Mouse (Mus musculus): ENCODE measurements around the gene Fut2. TPM values are rescaled to one million over a fixed set of nuclear protein-coding genes. Genes with fewer than 3 reads are reported as not detected.

Gene Fut2
- total RNA-seq, 2 experiments from 2014 or later, result 0.24 TPM; not detected in 1

GRCm38 (mm10) chr7:45618316-45618715, 47.9 kb downstream of the Fut2 start:
- ATAC-seq (replicated peaks; ENCODE audit: poor library complexity, severe bottlenecking), result no peak

- ATAC-seq (replicated peaks; ENCODE audit: poor library complexity, severe bottlenecking), result 0 out of 2 replicates have a peak, but pooled peaks have one; percentile 11
Measured at GRCm38 (mm10) chr7:45617042-45617695, 49.0 kb downstream of the Fut2 start, which contains the start of gene Fut1. TSS of gene Fut1 (plus strand) at chr7:45617289.

- no peak; the same call in 1 of the 2 replicates for ATAC-seq (replicated peaks; ENCODE audit: poor library complexity, severe bottlenecking)
Measured at GRCm38 (mm10) chr7:45616277-45616676, 49.9 kb downstream of the Fut2 start.

GRCm38 (mm10) chr7:45609511-45609910, 56.7 kb downstream of the Fut2 start:
- ATAC-seq (replicated peaks; ENCODE audit: poor library complexity, severe bottlenecking), result no peak

- ATAC-seq (replicated peaks; ENCODE audit: poor library complexity, severe bottlenecking), result no peak
Measured at GRCm38 (mm10) chr7:45605704-45606289, 60.4 kb downstream of the Fut2 start.

GRCm38 (mm10) chr7:45598960-45599879, 67.0 kb downstream of the Fut2 start:
- no peak for ATAC-seq (replicated peaks; ENCODE audit: poor library complexity, severe bottlenecking)

Other genes with a start within 250 kb of the Fut2 start
Only the 30 nearest of the 35 such genes appear.
- gene Ftl1, start 206.5 kb downstream of the Fut2 start, total RNA-seq (2014; fragmentation: Nextera tagmentation), result 1,113 and 1,886 TPM in 2 replicates
- gene Ftl1, start 206.5 kb downstream of the Fut2 start, total RNA-seq (2017), result 1,040 and 1,064 TPM in 2 replicates
- 39.3 and 51.9 TPM in 2 replicates for gene Bax, start 199.5 kb downstream of the Fut2 start, total RNA-seq (2014; fragmentation: Nextera tagmentation)
- gene Bax, start 199.5 kb downstream of the Fut2 start, total RNA-seq (2017), result 28.7 and 34.2 TPM in 2 replicates
- not detected in 2 replicates for gene Tulp2, start 184.5 kb downstream of the Fut2 start, total RNA-seq (2014; fragmentation: Nextera tagmentation)
- not detected in 2 replicates for gene Tulp2, start 184.5 kb downstream of the Fut2 start, total RNA-seq (2017)
- not detected in 2 replicates for gene Gm45808, start 179.6 kb downstream of the Fut2 start, total RNA-seq (2014; fragmentation: Nextera tagmentation)
- gene Gm45808, start 179.6 kb downstream of the Fut2 start, total RNA-seq (2017), result not detected in 2 replicates
- 29.3 and 31.1 TPM in 2 replicates for gene Dhdh, start 177.6 kb downstream of the Fut2 start, total RNA-seq (2014; fragmentation: Nextera tagmentation)
- 18.4 and 20.2 TPM in 2 replicates for gene Dhdh, start 177.6 kb downstream of the Fut2 start, total RNA-seq (2017)
- 184 and 207 TPM in 2 replicates for gene Nucb1, start 156.0 kb downstream of the Fut2 start, total RNA-seq (2014; fragmentation: Nextera tagmentation)
- gene Nucb1, start 156.0 kb downstream of the Fut2 start, total RNA-seq (2017), result 316 and 398 TPM in 2 replicates
- 8.3 and 22.1 TPM in 2 replicates for gene Ppp1r15a, start 140.1 kb downstream of the Fut2 start, total RNA-seq (2014; fragmentation: Nextera tagmentation)
- 51.1 and 54.9 TPM in 2 replicates for gene Ppp1r15a, start 140.1 kb downstream of the Fut2 start, total RNA-seq (2017)
- not detected in 2 replicates for gene Plekha4, start 140.1 kb downstream of the Fut2 start, total RNA-seq (2014; fragmentation: Nextera tagmentation)
- gene Plekha4, start 140.1 kb downstream of the Fut2 start, total RNA-seq (2017), result 0.26 TPM in 1 of 2 replicates, not detected in the other
- gene Hsd17b14, start 111.5 kb downstream of the Fut2 start, total RNA-seq (2014; fragmentation: Nextera tagmentation), result 4.4 TPM in 1 of 2 replicates, not detected in the other
- gene Hsd17b14, start 111.5 kb downstream of the Fut2 start, total RNA-seq (2017), result 0.26 and 0.41 TPM in 2 replicates
- 69.1 and 81.6 TPM in 2 replicates for gene Bcat2, start 96.2 kb downstream of the Fut2 start, total RNA-seq (2014; fragmentation: Nextera tagmentation)
- 38.9 and 42.7 TPM in 2 replicates for gene Bcat2, start 96.2 kb downstream of the Fut2 start, total RNA-seq (2017)
- not detected in 2 replicates for gene Fgf21, start 50.9 kb downstream of the Fut2 start, total RNA-seq (2014; fragmentation: Nextera tagmentation)
- not detected in 2 replicates for gene Fgf21, start 50.9 kb downstream of the Fut2 start, total RNA-seq (2017)
- not detected in 2 replicates for gene Fut1, start 49.1 kb downstream of the Fut2 start, total RNA-seq (2014; fragmentation: Nextera tagmentation)
- gene Fut1, start 49.1 kb downstream of the Fut2 start, total RNA-seq (2017), result not detected in 2 replicates
- not detected in 2 replicates for gene Izumo1, start 44.6 kb downstream of the Fut2 start, total RNA-seq (2014; fragmentation: Nextera tagmentation)
- gene Izumo1, start 44.6 kb downstream of the Fut2 start, total RNA-seq (2017), result 0.34 TPM in 1 of 2 replicates, not detected in the other
- 0.15 TPM in 1 of 2 replicates, not detected in the other for gene Rasip1, start 38.9 kb downstream of the Fut2 start, total RNA-seq (2014; fragmentation: Nextera tagmentation)
- 0.93 TPM in 1 of 2 replicates, not detected in the other for gene Rasip1, start 38.9 kb downstream of the Fut2 start, total RNA-seq (2017)
- gene Mamstr, start 26.4 kb downstream of the Fut2 start, total RNA-seq (2014; fragmentation: Nextera tagmentation), result not detected in 2 replicates
- gene Mamstr, start 26.4 kb downstream of the Fut2 start, total RNA-seq (2017), result 0.36 TPM in 1 of 2 replicates, not detected in the other
- not detected in 2 replicates for gene Ntn5, start 17.6 kb upstream of the Fut2 start, total RNA-seq (2014; fragmentation: Nextera tagmentation)
- gene Ntn5, start 17.6 kb upstream of the Fut2 start, total RNA-seq (2017), result not detected in 2 replicates
- gene Sec1, start 28.0 kb upstream of the Fut2 start, total RNA-seq (2014; fragmentation: Nextera tagmentation), result not detected in 2 replicates
- not detected in 2 replicates for gene Sec1, start 28.0 kb upstream of the Fut2 start, total RNA-seq (2017)
- gene Car11, start 33.4 kb upstream of the Fut2 start, total RNA-seq (2014; fragmentation: Nextera tagmentation), result not detected in 2 replicates
- 0.09 TPM in 1 of 2 replicates, not detected in the other for gene Car11, start 33.4 kb upstream of the Fut2 start, total RNA-seq (2017)
- 1.7 and 3.1 TPM in 2 replicates for gene Dbp, start 38.7 kb upstream of the Fut2 start, total RNA-seq (2014; fragmentation: Nextera tagmentation)
- gene Dbp, start 38.7 kb upstream of the Fut2 start, total RNA-seq (2017), result 4.0 and 6.3 TPM in 2 replicates
- 2,165 and 2,847 TPM in 2 replicates for gene Rpl18, start 49.1 kb upstream of the Fut2 start, total RNA-seq (2014; fragmentation: Nextera tagmentation)
- gene Rpl18, start 49.1 kb upstream of the Fut2 start, total RNA-seq (2017), result 1,831 and 2,021 TPM in 2 replicates
- gene Sphk2, start 51.6 kb upstream of the Fut2 start, total RNA-seq (2014; fragmentation: Nextera tagmentation), result 14.9 and 26.4 TPM in 2 replicates
- 10.0 and 10.6 TPM in 2 replicates for gene Sphk2, start 51.6 kb upstream of the Fut2 start, total RNA-seq (2017)
- gene Fam83e, start 54.8 kb upstream of the Fut2 start, total RNA-seq (2014; fragmentation: Nextera tagmentation), result 0.34 and 0.90 TPM in 2 replicates
- 0.39 and 0.77 TPM in 2 replicates for gene Fam83e, start 54.8 kb upstream of the Fut2 start, total RNA-seq (2017)
- gene Spaca4, start 59.4 kb upstream of the Fut2 start, total RNA-seq (2014; fragmentation: Nextera tagmentation), result not detected in 2 replicates
- not detected in 2 replicates for gene Spaca4, start 59.4 kb upstream of the Fut2 start, total RNA-seq (2017)
- gene Lmtk3, start 117.3 kb upstream of the Fut2 start, total RNA-seq (2014; fragmentation: Nextera tagmentation), result not detected in 2 replicates
- not detected in 2 replicates for gene Lmtk3, start 117.3 kb upstream of the Fut2 start, total RNA-seq (2017)
- 1.3 and 3.3 TPM in 2 replicates for gene Sult2b1, start 118.3 kb upstream of the Fut2 start, total RNA-seq (2014; fragmentation: Nextera tagmentation)
- 0.39 TPM in 1 of 2 replicates, not detected in the other for gene Sult2b1, start 118.3 kb upstream of the Fut2 start, total RNA-seq (2017)
- 32.7 and 36.3 TPM in 2 replicates for gene Cyth2, start 148.2 kb upstream of the Fut2 start, total RNA-seq (2014; fragmentation: Nextera tagmentation)
- 33.1 and 35.3 TPM in 2 replicates for gene Cyth2, start 148.2 kb upstream of the Fut2 start, total RNA-seq (2017)
- gene Kcnj14, start 158.4 kb upstream of the Fut2 start, total RNA-seq (2014; fragmentation: Nextera tagmentation), result 0.47 and 0.71 TPM in 2 replicates
- not detected in 2 replicates for gene Kcnj14, start 158.4 kb upstream of the Fut2 start, total RNA-seq (2017)
- gene Grwd1, start 164.6 kb upstream of the Fut2 start, total RNA-seq (2014; fragmentation: Nextera tagmentation), result 30.9 and 33.6 TPM in 2 replicates
- gene Grwd1, start 164.6 kb upstream of the Fut2 start, total RNA-seq (2017), result 21.9 and 27.3 TPM in 2 replicates
- gene Kdelr1, start 206.4 kb upstream of the Fut2 start, total RNA-seq (2014; fragmentation: Nextera tagmentation), result 123 and 143 TPM in 2 replicates
- gene Kdelr1, start 206.4 kb upstream of the Fut2 start, total RNA-seq (2017), result 65.2 and 72.5 TPM in 2 replicates
- 0.15 TPM in 1 of 2 replicates, not detected in the other for gene Grin2d, start 212.0 kb upstream of the Fut2 start, total RNA-seq (2014; fragmentation: Nextera tagmentation)
- 0.09 TPM in 1 of 2 replicates, not detected in the other for gene Grin2d, start 212.0 kb upstream of the Fut2 start, total RNA-seq (2017)

Data from granulocyte monocyte progenitor cell, adult 5-6 weeks (primary cell).